Mouse (Mus musculus): ENCODE data around the gene Batf.

GRCm38 (mm10) chr12:85682328-85682727, 4.1 kb upstream of the Batf start:
- TF ChIP-seq CTCF (IDR thresholded peaks at IDR 0.05; ENCODE audit: borderline replicate concordance, insufficient read depth, low read length) (no peak), POLR2A (IDR thresholded peaks at IDR 0.05; ENCODE audit: low read depth, low read length) (no peak)
